Mouse (Mus musculus) spleen, adult 12 weeks (tissue): ENCODE measurements around the gene Tmem8.
"Not testable (repeated sequence)": the region's sequence is repeated elsewhere in the genome, so short reads cannot be mapped to it uniquely, and the experiment has no call there.

Source experiments
- DNase-seq: peaks from one replicate; pipeline ENCODE4 v3.0.0; 2022; ENCODE audit warnings: low spot score

The Tmem8 gene

GRCm38 (mm10) chr17:26113181-26113948, at the start of gene Tmem8:
Gene Tmem8 (plus strand): TSS chr17:26113299.
- peak; percentile 72 for DNase-seq

- DNase-seq = no peak
These were observed 48.2 kb upstream of the Tmem8 start for GRCm38 (mm10) chr17:26064916-26065315.

- DNase-seq = no peak
These were observed 46.5 kb upstream of the Tmem8 start for GRCm38 (mm10) chr17:26066488-26067020.

- DNase-seq = no peak
These were observed 44.9 kb upstream of the Tmem8 start for GRCm38 (mm10) chr17:26068024-26068830.

- DNase-seq = peak; percentile 69
These were observed 44.0 kb upstream of the Tmem8 start, which contains the start of gene Rab11fip3 for GRCm38 (mm10) chr17:26068831-26069739. Gene Rab11fip3 (minus strand): TSS chr17:26069555.

GRCm38 (mm10) chr17:26070136-26070535, 43.0 kb upstream of the Tmem8 start:
- DNase-seq = no peak

- DNase-seq = no peak
These were observed 37.9 kb upstream of the Tmem8 start for GRCm38 (mm10) chr17:26075246-26075645.

GRCm38 (mm10) chr17:26078851-26079250, 34.2 kb upstream of the Tmem8 start:
- DNase-seq = no peak

- DNase-seq = no peak
These were observed 32.2 kb upstream of the Tmem8 start for GRCm38 (mm10) chr17:26080867-26081266.

- DNase-seq = no peak
These were observed 26.0 kb upstream of the Tmem8 start for GRCm38 (mm10) chr17:26087059-26087564.

GRCm38 (mm10) chr17:26089905-26090632, 23.0 kb upstream of the Tmem8 start, which contains the start of gene Decr2:
Gene Decr2 (minus strand): TSS chr17:26090337.
- DNase-seq = peak; percentile 71

GRCm38 (mm10) chr17:26094531-26095110, 18.5 kb upstream of the Tmem8 start:
- no peak for DNase-seq

- peak; percentile 50 for DNase-seq
These were observed 17.9 kb upstream of the Tmem8 start, which contains the start of gene Nme4 for GRCm38 (mm10) chr17:26095121-26095740. Gene Nme4 (minus strand): TSS chr17:26095602.

- DNase-seq = no peak
These were observed 14.6 kb upstream of the Tmem8 start for GRCm38 (mm10) chr17:26098461-26098860.

GRCm38 (mm10) chr17:26099316-26099715, 13.8 kb upstream of the Tmem8 start:
- DNase-seq = not testable (repeated sequence)

GRCm38 (mm10) chr17:26100166-26100565, 12.9 kb upstream of the Tmem8 start:
- no peak for DNase-seq

GRCm38 (mm10) chr17:26101478-26101877, 11.6 kb upstream of the Tmem8 start:
- no peak for DNase-seq

GRCm38 (mm10) chr17:26105619-26106018, 7.5 kb upstream of the Tmem8 start:
- DNase-seq = no peak

GRCm38 (mm10) chr17:26110156-26110555, 2.9 kb upstream of the Tmem8 start:
- DNase-seq = no peak

GRCm38 (mm10) chr17:26111024-26111423, 2.1 kb upstream of the Tmem8 start:
- no peak for DNase-seq
